Mouse (Mus musculus): ENCODE data around the gene Irf5.
"Not testable (repeated sequence)": the region's sequence is repeated elsewhere in the genome, so short reads cannot be mapped to it uniquely, and the experiment has no call there.

The Irf5 gene

DNA sequence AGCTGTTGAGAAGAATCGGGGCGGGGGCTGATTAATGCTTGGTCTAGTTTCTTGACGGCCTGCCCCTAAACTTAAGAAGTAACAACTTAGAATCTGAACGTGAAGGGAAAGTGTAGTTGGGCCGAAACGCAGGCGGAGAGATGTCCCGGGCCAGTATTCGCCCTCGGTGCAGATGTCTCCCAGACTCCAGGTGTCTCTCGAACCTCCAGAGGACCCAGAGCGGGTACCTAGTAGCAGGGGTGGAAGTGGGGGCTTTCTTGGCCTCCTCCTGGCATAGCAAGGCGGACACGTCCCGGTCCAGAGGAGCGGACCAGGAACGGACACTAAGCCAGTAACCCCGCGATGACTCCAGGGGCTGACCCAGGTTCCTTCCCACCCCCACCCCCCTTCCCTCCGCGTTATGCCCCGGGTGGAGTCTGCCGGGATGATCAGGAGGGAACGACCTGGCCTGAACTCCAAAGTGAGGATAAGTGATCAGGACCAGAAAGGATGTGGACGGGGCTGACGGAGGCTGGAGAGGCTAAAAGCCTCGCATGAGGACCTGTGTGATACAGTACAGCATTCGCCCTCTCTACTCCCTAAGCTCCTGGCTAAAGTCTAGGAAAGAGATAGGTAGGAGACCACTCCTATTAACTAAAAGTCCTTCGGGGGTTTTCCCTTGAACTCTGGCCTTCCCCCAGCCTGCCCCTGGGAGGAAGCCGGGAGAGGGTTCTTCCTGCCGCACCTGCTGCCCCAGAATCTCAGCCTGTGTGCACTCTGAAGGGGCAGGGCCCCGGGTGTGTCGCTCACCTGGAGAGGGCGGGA is 1.1 kb downstream of the Irf5 start:
- in situ Hi-C loops (cut with MseI, MboI), result no loop called here

DNA sequence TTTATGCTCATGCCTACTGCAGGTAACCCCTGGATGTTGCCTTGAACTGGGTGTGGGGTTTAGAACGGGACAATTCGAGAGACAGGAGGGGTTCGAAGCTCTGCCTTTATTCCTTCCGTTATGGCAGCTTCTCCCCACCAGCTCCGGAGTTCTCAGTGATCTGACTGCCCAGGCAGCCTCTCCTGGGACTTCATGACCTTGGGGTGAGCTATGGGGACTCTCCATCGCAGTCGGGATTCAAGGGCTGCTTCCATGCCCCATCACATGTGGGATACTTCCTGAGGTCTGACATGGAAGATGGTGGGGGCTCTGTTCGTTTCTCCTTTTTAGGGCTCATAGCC is 1.7 kb downstream of the Irf5 start:
- in situ Hi-C loops (cut with MseI, MboI), result no loop called here

DNA sequence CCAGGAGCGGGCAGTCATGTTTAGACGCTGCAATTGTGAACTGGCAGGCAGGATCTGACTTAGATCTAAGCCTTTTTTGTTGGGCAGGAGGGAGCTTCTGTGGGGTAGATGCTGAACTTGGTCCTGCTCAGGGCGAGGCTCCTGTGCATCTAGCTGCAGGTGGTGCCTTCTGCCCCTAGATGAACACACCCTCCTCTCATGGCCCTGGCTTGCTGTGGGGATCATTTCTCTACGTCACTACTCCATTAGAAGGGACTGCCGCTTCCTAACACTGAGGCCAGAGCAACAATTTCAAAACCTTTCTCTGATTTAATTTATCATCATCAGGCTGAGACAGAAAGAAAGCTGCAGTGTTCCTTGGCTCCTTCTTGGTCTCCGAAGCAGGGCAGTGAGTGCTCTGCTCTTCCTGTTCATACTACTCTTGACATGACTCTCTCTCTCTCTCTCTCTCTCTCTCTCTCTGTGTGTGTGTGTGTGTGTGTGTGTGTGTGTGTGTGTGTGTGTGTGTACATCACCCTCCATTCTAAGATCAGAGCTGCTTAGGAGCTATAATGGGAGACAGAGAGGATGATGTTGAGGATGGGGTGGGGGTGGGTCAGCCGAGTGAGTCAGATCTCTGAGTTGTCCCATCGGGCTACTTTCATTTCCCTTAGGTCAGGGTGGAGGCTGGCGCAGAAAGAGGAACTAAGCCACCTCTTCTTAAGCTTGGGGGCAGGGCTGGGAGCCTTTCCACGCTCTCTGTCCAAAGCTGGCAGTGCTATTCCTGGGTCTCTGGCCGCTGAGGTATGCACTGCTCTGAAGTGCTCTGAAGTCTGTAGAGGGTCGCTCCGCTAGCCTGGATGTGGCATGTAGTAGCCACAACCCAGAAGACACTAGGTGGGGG is 2.4 kb downstream of the Irf5 start:
- in situ Hi-C loops (cut with MseI, MboI), result no loop called here

DNA sequence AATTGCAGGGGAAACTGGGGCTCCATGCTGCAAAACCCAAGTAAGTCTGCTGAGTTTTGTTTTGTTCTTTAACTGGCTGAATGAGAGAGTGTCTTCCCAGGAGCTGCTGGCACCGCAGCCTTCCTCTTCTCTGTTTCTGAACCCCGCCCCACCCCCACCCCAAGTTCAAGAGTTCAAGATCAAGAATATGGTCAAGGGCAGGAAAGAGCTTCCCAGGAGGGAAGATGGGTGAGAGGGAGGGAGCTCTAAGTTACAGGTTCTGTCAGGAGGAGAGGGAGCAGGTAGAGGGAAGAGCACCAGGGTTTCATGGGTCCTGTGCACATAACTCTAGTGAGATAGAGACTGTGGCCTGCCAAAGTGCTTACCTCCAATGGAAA is 3.0 kb downstream of the Irf5 start:
- in situ Hi-C loops (cut with MseI, MboI), result no loop called here

DNA sequence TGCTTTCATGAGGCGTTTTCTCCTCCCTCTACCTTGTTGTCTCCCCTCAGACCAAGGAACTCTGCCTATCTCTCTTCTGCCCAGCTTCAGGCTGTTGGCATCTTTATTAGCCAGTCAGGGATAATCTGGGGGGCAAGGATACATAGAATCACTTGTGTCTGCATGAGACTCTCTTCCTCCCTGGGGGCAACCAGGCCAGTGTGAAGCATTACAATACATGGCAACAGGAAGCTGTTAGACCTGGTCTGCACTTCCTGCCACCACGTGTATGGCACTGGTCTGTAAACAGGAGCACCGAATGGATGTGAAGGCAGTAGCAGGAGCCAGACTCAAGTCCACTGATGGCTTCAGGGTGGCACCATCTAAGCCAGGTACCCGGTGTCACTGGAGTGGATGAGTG is 3.6 kb downstream of the Irf5 start:
- in situ Hi-C loops (cut with MseI, MboI), result no loop called here

DNA sequence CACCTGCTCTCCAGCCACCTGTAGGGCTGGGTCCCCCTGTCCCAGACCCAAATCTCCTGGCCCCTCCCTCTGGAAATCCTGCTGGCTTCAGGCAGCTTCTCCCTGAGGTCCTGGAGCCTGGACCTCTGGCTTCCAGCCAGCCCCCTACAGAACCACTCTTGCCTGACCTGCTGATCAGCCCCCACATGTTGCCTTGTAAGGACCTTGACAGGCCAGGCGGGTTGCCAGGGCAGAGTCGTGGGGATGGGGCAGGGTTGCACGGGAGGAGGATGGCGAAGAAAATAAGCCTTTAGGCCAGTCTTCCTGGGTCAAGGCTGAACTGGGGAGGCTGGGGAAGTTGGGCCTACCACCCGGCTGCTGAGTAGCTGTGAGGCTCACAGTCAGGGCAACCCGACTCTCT is 8.9 kb downstream of the Irf5 start:
- in situ Hi-C loops (cut with MseI, MboI), result no loop called here

DNA sequence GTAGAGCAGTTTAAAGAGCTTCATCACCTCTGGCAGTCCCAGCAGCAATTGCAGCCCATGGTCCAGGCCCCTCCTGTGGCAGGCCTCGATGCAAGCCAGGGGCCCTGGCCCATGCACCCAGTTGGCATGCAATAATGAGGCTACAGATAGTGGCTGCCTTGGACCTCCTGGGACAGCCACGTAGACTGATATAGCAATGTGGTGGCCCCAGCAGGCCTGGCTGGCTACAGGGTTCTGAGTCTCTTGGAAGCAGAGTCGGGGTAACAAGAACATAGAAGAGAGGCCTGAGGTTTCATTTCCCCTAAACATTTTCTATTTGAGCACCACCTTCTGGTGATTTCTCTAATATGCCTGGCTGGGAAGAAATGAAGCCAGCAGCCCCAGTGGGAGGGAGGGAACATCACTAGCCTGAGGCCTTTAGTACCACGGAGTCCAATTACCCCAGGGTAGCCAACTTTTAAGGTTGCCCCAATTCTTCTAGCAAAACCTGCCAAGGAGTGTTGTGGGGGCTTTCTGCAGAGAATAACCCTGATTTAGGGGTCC is 10.3 kb downstream of the Irf5 start:
- in situ Hi-C loops (cut with MseI, MboI), result no loop called here

DNA sequence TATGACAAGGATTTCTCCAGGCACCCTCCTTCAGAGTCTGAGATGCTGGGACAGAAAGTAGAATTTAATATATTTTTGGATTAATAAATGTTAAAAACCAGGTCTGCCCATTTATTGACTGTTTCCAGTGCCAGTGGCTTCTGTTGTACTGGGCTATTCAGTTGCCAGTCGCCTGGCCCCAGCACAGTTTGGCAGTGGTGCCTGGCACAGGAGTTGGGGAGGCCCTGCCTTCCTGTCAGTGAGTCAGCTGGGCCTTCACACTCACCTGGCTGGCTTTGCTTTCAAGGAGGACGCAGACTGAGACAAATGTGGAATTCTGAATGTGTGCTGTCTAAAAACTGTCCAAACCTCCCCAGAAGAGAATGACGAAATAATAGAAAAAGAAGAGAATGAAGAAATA is 10.8 kb downstream of the Irf5 start:
- in situ Hi-C loops (cut with MseI, MboI), result no loop called here

DNA sequence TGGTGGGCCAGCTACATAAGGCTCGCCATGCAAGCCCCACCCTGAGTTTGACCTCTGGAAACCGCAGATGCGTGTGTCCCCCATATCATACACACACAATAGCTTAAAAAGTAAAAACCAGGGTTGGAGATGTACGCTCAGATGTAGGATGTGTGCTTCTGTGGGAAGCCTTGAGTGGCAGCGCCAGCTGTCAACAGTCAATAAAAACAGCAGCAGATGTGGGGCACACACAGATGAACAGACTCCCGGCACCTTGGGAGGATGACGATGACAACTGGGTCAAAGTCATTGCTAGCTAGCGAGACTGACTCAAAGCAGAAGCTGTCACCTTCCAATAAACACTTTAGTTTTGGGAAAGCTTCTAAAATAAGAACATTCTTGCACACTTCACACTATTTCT is 13.1 kb downstream of the Irf5 start:
- in situ Hi-C loops (cut with MseI, MboI), result no loop called here

DNA sequence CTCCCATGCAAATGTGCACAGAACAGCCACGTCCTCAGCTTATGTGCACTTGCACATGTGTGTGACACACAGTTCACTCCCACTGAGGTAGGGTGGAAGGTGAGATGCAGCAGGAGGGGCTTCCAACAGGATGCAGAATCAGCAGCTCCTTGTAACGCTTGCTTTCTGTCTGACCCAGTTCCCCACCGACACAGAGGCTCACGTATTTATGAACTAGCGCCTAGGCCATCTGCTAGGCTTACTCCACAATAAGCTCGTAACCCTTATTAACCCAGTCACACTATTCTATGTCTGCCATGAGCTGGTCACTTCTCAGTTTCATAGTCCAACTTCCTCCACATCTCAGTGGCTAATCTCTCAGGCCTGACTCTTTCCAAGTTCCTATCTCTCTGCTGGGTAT is 13.8 kb downstream of the Irf5 start:
- in situ Hi-C loops (cut with MseI, MboI), result no loop called here

DNA sequence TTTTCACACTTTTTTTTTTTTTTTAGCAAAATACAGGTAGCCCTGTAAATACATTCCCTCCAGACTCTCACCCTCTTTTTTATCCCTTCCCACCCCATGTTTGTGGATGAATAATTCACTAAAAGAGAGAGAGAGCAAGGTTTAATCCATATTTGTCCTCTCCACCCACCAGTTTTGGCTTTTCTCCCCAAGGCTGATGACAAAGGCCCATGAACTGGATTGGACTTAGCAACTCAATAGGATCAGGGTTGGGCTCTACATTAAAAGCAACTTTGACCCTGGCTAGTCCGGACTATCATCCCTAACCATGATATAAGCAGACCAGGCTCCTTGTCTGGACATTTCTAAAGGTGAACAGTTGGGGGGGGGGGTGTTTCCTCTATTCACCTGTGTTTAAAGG is 14.5 kb downstream of the Irf5 start:
- in situ Hi-C loops (cut with MseI, MboI), result no loop called here

DNA sequence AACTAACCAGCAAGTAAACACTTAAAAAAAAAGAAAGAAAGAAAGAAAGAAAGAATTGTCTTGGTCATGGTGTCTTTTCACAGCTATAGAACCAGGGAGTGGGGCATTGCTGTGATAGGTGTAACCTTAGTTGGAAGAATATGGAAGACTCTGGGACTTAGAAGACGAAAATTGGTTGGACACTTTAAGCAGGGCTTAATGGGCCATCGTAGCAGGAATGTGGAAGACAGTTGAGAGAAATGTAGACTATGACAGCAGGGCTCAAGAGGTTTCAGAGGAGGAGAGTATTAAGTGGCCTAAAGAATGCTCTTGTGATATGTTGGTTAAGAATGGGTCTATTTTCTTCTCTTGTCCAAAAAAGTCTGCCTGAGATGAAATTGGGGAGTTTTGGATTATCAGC is 19.2 kb downstream of the Irf5 start:
- in situ Hi-C loops (cut with MseI, MboI), result no loop called here

DNA sequence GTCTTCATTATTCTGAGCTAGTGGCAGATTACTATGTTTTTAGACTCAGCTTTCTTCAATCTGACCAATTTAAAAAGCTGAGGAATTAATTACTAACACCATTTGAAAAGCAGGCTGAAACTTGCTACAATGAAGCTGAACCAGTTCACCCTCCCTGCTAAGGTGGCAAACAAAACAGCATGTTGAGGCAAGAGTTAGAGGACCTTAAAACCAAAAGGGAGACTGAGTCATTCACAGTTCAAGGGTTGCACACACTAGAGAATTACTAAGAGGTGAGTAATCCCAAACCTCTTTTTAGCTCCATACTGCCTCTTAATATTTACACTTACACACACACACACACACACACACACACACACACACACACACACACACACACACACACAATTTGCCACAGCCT is 21.2 kb downstream of the Irf5 start:
- in situ Hi-C loops (cut with MseI, MboI), result no loop called here

DNA sequence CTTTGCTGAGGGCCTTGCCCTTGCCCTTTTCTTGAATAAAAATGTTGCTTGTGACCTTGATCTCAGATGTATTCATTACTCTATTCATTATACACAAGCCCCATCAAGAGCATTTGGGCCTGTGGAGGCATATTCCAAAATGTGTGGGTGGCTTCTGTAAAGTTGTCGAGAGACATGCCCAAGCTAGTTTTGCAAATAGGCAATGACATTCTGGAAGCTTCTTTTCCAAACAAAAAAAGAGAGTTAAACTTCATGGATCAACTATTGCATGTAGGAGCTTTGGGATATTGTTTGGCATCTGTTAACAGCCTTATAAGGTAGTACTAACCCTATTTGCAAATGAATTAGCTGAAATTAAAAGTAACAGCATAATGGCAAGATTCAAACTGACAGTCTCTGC is 21.7 kb downstream of the Irf5 start:
- in situ Hi-C loops (cut with MseI, MboI), result no loop called here

DNA sequence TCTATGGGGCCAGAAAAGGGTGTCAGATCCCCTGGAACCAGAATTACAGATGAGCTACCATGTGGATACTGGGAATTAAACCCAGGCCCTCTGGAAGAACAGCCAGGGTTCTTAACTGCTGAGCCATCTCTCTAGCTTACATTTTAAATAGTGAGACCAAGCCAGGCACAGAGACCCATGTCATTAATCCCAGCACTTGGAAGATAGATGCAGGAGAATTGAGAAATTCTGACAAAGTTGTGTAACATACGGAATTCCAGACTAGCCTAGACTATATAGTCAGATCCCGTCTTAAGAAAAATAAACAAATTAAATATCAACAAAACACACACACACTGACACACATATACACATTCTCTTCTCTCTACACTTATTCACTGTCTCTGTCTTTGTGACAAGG is 26.1 kb downstream of the Irf5 start:
- in situ Hi-C loops (cut with MseI, MboI), result no loop called here

DNA sequence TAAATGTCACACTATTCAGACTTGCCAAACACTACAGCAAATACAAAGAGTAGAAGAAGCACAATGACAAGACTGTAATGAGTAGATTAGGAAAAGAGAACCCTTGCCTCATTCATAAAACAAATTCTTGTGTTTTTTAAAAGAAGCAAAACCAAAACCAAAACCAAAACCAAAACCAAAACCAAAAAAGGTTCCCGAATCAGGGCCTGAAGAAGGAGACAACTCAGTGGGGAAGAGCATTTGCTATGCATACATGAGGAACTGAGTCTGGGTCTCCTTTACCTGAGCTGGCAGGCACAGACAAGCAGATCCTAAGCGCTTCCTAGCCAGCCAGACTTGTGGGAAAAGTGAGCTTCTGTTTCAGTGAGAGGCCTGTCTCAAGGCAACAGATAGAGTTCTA is 30.7 kb downstream of the Irf5 start:
- in situ Hi-C loops (cut with MseI, MboI), result no loop called here

DNA sequence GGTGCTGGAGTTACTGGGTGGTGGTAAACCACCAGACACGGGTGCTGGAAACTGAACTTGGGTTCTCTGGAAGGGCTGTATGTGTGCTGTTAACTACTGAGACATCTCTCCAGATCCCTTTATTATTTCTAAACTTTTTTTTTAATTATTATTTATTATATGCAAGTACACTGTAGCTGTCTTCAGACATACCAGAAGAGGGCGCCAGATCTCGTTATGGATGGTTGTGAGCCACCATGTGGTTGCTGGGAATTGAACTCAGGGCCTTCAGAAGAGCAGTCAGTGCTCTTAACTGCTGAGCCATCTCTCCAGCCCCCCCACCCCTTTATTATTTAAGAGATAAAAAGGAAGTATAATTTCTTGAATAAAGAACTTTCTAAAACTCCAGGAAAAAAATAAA is 50.0 kb downstream of the Irf5 start:
- in situ Hi-C loops (cut with MseI, MboI), result not testable (repeated sequence)

DNA sequence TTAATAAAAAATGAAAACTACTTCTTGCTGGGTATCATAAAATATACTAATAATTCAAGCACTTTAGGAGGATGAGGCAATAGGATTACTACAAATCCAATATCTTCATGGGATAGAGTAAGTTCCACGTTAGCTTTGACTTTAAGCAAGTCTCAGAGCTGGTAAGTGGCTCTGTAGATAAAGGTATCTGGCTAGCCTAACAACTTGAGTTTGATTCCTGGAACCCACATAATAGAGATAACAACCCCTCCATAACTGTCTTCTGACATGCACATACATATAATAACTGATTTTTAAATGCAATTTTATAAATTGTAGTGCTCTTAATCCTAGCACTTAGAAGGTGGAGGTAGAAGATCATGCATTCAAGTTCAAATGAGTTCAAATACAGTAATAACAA is 54.3 kb downstream of the Irf5 start:
- in situ Hi-C loops (cut with MseI, MboI), result no loop called here

DNA sequence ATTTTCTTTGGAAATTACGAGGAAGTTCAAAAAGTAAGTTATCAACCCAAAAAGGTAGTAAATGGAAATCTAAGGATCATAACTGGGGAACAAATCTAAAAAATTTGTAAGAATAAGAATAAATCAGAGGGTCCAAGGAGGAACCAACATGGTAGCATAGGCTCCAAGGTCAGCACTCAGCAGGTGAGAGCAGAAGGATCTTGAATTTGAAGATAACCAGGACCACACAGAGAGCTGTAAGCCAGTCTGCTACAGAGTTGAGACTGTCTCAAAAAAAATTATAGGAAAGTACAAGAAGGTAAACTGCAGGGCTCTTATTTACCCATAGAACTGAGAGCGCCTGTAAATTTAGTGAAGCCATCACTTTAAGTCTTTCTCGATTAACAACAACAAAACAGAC is 54.8 kb downstream of the Irf5 start:
- in situ Hi-C loops (cut with MseI, MboI), result no loop called here

All from mouse trophoblast stem cell (cell line).